Mouse (Mus musculus) bone marrow macrophage, adult 2 months (primary cell): ENCODE results near the gene Gm29776.

Experiments
- CTCF ChIP-seq: IDR thresholded peaks from 2 replicates; pipeline ENCODE4 v1.5.1; 2012; ENCODE audit warnings: low read depth, mild to moderate bottlenecking, low read length, moderate library complexity
- POLR2A ChIP-seq: IDR thresholded peaks from 2 replicates; pipeline ENCODE4 v1.6.1; 2012; ENCODE audit warnings: mild to moderate bottlenecking, low read depth, low read length, borderline replicate concordance

DNA sequence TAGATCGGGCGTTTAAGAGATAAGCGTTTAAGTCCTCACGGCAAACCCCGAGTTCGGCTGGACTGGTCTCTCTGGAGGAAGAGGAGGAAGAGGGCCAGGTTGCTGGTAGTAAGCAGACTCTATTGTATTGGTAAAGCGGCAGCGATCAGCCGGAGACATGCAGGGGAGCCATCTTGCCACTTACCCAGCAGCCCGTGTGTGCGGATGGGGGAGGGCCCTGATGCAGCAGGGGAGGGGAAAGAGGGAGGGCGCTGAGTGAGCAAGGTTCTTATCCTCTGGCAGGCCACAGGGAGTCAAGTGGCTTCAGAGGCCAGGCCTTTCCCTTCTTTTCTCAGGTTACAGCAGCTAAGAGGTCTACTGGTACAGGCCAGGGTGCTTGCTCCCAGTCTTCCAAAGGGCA is 45.1 kb downstream of the Gm29776 start:
- TF ChIP-seq CTCF = no peak
- TF ChIP-seq POLR2A = no peak
